Mouse (Mus musculus): ENCODE data around the gene Mbip.

Gene Mbip

GRCm38 (mm10) chr12:56295160-56295559 lies 50.5 kb downstream of the Mbip start:
- no peak for DNase-seq (ENCODE audit: low spot score)

DNA sequence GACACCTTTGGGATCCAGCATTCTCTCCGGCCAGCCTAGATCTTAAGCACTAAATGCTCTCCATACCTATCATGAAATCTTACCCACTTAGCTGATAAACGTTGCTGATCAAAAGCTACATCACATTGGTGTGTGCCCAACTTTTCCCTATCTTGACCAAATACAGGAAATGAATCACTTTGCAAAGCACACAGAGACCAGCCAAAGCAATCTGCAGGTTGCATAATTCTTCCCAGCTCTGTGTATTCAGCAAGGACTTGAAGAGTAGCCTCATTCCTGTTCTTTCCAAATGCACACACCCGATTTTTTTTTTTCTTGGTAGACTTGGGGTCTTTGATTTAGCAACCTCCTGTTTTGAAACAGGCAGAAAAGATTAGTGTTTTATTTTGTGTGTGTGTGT lies 57.1 kb downstream of the Mbip start:
- no peak for DNase-seq (ENCODE audit: low spot score)

DNA sequence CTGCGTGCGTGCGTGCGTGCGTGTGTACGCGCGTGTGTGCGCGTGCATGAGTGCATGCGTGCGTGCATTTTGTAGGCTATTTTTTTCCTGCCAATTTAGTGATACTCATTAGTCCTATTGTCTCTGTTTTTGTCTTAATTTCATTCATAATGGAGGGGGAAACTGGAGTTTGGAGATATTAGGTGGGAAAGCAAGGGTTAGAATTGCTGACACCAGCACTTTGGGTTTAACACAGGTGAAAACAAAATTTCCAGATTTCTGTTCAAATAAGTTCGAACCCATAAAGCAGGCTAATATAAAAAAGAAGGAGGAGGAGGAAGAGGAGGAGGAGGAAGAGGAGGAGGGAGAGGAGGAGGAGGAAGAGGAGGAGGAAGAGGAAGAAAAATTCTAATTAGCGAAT lies 58.9 kb downstream of the Mbip start:
- DNase-seq (ENCODE audit: low spot score): no peak

DNA sequence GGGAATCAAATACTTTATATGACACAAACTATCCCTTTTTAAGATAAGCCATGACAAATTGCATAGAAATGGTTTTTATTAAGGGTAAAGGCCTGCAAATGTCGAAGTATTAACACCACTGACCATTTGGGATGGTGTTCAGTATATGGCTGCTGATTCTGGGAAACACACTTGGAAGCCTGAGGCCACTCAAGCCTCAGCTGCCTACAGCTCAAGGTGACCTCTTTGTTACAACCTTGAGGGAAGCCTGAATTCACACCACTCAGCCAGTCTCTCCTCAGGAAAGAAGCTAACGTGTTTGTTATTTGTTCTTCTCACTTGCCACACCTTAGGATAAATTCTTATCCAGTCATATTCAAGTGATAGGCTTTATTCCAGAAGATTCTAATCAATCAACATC lies 61.5 kb downstream of the Mbip start:
- DNase-seq (ENCODE audit: low spot score): no peak

DNA sequence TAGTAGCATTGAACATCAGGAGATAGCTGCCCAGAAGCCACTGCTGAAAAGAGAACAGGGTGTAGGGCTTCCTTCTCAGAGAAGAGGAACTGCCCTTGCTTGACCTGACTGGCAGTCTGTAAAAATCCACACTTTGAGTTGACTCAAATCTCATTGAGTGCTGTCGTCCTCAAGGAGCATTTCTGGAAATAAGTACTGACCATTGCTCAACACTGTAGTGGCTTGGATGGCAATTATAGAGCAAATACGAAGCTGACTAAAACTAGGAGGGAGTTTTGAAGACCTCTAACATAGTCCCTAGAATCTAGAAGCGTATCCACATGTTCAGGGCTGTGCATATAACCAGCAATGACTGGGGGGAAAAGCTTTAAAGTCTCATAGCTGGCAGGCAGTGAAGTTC lies 64.0 kb downstream of the Mbip start:
- no peak for DNase-seq (ENCODE audit: low spot score)

All from layer of hippocampus, adult 9-10 months (tissue).